Mouse (Mus musculus): ENCODE data around the gene Ly6g6f.
"Not testable (repeated sequence)": the region's sequence is repeated elsewhere in the genome, so short reads cannot be mapped to it uniquely, and the experiment has no call there.

The Ly6g6f gene

GRCm38 (mm10) chr17:35085208-35085865, at the start of gene Ly6g6f:
Ly6g6f (minus strand) TSS chr17:35085610.
- in situ Hi-C loops (cut with MboI; ENCODE audit: unreplicated experiment in 2 of 2): loop anchor here in 1 of 2 experiments (25.0 kb wide), 1 partner anchor 223 kb away; the partner anchor contains the start of genes Cfb, Nelfe and Skiv2l

DNA sequence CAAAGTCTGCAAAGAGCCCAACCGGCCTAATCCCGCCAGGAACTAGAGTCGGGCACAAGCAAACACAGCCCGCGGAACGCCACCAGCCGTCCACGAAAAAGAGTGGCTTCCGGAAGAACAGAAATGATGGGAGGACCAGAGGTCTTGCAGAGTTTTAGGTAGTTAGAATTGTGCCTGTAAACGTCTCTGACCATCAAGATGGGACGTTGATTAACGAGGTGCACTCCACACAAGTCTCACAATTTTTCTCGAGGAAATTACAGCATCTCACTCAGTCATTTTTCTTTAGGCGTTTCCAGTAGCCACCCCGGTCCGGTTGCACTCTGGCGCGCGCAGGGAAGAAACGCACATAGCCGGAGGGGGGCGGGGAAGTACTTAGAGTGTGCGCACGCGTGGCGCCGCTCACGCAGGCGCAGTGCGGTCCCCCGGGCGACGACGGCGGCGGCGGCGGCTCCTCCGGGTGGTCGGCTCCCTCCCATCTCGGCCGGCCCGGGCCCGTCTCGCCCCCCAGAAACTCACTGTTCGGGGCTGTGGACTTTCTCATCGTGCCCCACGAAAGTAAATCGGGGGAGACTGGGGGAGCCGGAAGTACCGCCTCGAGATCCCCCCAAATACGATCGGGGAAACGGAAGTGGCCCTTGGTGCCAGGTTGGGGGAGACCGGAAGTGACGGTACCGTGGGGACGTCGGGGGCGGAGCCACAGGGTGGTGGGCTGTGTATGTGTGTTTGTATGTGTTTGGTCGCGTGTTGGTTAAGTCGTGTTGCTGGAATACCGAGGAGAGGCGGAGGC, 49.6 kb upstream of the Ly6g6f start, which contains the start of gene Bag6:
Gene Bag6, plus strand, starts transcription at position 378 of the 790 bp plus-strand sequence.
- in situ Hi-C loops (cut with MboI; ENCODE audit: unreplicated experiment in 2 of 2): loop anchor here in 1 of 2 experiments (25.0 kb wide), 1 partner anchor 377 kb away; the partner anchor contains the start of genes Cchcr1, Pou5f1 and Tcf19

- in situ Hi-C loops (cut with MboI; ENCODE audit: unreplicated experiment in 2 of 2): loop anchor here in 1 of 2 experiments (25.0 kb wide), 1 partner anchor 379 kb away; the partner anchor contains the start of genes Cchcr1, Pou5f1 and Tcf19
Observed at GRCm38 (mm10) chr17:35133517-35133916, 48.1 kb upstream of the Ly6g6f start.

DNA sequence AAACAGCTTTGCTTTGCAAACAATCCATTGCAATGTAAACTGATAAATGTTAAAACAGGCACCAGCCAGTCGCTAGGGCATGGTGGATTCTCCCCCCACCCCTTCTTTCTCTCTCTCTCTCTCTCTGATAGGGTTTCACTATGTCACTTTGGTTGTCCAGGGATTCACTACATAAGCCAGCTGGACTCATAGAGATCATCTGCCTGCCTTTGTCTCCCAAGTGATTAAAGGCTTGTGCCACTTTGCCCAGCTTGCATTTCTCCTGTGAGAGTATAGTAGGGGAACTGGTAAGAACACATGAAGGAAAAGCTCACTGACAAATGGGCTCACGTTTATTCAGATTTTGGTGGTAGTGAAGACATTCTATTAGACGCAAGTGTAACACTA, 46.8 kb upstream of the Ly6g6f start:
- in situ Hi-C loops (cut with MboI; ENCODE audit: unreplicated experiment in 2 of 2): loop anchor here in 1 of 2 experiments (25.0 kb wide), 1 partner anchor 380 kb away; the partner anchor contains the start of genes Cchcr1, Pou5f1 and Tcf19

DNA sequence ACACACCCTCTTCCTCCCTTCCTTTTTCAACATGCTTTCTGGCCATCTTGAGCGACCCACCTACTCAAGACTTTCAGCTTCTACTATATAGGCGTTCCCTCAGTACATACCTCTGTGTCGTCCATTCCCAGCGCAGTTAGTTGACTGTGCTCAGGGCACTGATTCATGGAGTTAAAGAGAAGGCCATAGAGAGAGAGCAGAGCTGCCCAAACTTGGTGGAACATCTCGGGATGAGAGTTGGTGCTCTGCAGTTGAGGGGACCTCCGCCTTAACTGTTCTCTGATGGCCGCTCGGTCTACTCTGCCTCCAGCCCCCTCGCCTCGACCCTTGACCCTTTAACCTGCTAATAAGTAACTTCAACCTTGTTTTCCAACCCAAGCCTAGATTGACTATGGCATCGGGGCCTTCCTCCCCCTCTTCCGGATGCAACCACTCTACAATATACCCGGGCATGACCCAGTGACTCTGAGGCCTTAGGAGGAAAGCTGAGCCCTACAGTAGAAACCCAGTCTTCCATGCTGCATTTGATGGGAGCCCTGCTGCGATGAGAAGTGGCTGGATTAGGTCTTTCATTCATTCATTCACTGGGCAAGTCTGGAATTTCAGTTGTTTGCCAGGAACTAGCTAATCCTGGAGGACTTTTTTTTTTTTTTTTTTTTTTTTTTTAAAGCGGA, 46.2 kb upstream of the Ly6g6f start, which contains the start of gene Apom:
Gene Apom, minus strand, starts transcription at position 551 of the 674 bp plus-strand sequence.
- in situ Hi-C loops (cut with MboI; ENCODE audit: unreplicated experiment in 2 of 2): loop anchor here in 1 of 2 experiments (25.0 kb wide), 1 partner anchor 381 kb away; the partner anchor contains the start of genes Cchcr1, Pou5f1 and Tcf19

- in situ Hi-C loops (cut with MboI; ENCODE audit: unreplicated experiment in 2 of 2): loop anchor here in 1 of 2 experiments (25.0 kb wide), 1 partner anchor 381 kb away; the partner anchor contains the start of genes Cchcr1, Pou5f1 and Tcf19
Observed at GRCm38 (mm10) chr17:35131038-35131437, 45.6 kb upstream of the Ly6g6f start.

DNA sequence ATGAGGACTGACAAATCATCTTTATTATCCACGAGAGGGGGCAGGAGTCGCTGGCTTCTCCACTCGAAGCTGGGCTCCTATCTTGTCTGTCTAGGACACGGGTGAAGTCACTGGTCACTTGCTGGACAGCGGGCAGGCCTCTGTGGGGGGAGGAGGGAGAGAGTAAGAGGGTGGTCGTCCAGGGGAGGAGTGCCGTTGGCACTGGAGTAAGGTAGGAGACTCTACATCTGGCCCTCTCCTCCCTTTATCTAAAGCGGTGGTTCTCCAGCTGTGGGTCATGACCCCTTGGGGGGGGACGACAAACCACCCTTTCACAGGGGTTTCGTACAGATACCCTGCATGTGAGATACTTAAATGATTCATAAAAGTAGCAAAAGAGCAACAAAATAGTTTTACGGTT, 43.6 kb upstream of the Ly6g6f start:
- in situ Hi-C loops (cut with MboI; ENCODE audit: unreplicated experiment in 2 of 2): loop anchor here in 1 of 2 experiments (5.0 to 25.0 kb wide), 2 partner anchors 103 to 383 kb away; partner anchors contain the start of genes Atp6v1g2, Cchcr1, Pou5f1 and Tcf19

- in situ Hi-C loops (cut with MboI; ENCODE audit: unreplicated experiment in 2 of 2): loop anchor here in 1 of 2 experiments (5.0 to 25.0 kb wide), 2 partner anchors 105 to 385 kb away; partner anchors contain the start of genes Atp6v1g2, Cchcr1, Pou5f1 and Tcf19
Observed at GRCm38 (mm10) chr17:35127017-35127416, 41.6 kb upstream of the Ly6g6f start.

GRCm38 (mm10) chr17:35126206-35126611, 40.8 kb upstream of the Ly6g6f start, which contains the start of gene D17H6S53E:
D17H6S53E (plus strand) TSS chr17:35126373.
- in situ Hi-C loops (cut with MboI; ENCODE audit: unreplicated experiment in 2 of 2): loop anchor here in 1 of 2 experiments (5.0 to 25.0 kb wide), 2 partner anchors 106 to 386 kb away; partner anchors contain the start of genes Atp6v1g2, Cchcr1, Pou5f1 and Tcf19

GRCm38 (mm10) chr17:35125578-35125977, 40.2 kb upstream of the Ly6g6f start:
- in situ Hi-C loops (cut with MboI; ENCODE audit: unreplicated experiment in 2 of 2): loop anchor here in 1 of 2 experiments (5.0 to 25.0 kb wide), 2 partner anchors 107 to 387 kb away; partner anchors contain the start of genes Atp6v1g2, Cchcr1, Pou5f1 and Tcf19

DNA sequence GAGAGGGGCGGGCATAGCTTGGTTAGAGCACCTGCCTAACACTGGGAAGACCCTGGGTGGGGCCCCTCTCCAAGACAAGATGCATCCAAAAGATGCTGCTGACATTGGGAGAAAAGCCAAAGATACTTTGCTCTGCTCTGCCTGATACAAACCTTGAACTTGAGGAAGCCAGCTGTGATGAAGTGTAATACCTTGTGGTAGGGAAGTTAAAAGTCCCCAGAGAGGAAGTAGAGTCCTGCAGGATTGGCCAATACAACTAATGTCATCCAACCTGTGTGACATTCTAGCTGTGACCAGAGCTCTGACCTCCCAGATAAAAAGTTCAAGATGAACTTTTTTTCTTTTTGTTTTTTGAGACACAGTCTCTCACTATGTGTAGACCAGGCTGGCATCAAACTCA, 39.7 kb upstream of the Ly6g6f start:
- in situ Hi-C loops (cut with MboI; ENCODE audit: unreplicated experiment in 2 of 2): loop anchor here in 1 of 2 experiments (5.0 to 25.0 kb wide), 2 partner anchors 107 to 387 kb away; partner anchors contain the start of genes Atp6v1g2, Cchcr1, Pou5f1 and Tcf19

- in situ Hi-C loops (cut with MboI; ENCODE audit: unreplicated experiment in 2 of 2): not testable (repeated sequence)
Observed at GRCm38 (mm10) chr17:35124261-35124896, 39.0 kb upstream of the Ly6g6f start.

- in situ Hi-C loops (cut with MboI; ENCODE audit: unreplicated experiment in 2 of 2): not testable (repeated sequence)
Observed at GRCm38 (mm10) chr17:35123287-35123686, 37.9 kb upstream of the Ly6g6f start.

DNA sequence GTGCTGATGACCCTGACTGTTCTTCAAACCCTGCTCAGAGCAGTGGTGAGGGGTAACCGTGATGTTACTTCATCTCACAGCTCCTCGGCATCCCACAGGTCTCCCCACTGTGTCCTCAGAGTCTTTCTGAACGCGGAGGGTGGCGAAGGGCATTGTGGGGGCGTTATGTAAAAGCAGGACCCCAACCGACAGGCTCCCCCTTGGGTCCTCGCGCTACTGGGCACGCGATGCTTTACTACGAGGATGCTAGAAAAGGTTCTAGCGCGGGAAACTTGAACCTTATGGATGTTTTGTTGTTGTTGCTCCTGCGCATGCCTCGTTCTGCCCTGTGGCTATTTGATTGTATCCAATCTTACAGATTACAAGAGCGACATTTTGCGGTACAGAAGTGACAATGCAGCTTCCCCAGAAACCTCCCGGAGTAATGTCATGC, 36.5 kb upstream of the Ly6g6f start, which contains the start of gene Csnk2b:
Gene Csnk2b, minus strand, starts transcription at position 183 of the 433 bp plus-strand sequence.
- in situ Hi-C loops (cut with MboI; ENCODE audit: unreplicated experiment in 2 of 2): no loop called here

- in situ Hi-C loops (cut with MboI; ENCODE audit: unreplicated experiment in 2 of 2): no loop called here
Observed at GRCm38 (mm10) chr17:35121143-35121799, 35.9 kb upstream of the Ly6g6f start, which contains the start of gene Gpank1. Gpank1 (plus strand) TSS chr17:35121455.

- in situ Hi-C loops (cut with MboI; ENCODE audit: unreplicated experiment in 2 of 2): no loop called here
Observed at GRCm38 (mm10) chr17:35120745-35121142, 35.3 kb upstream of the Ly6g6f start.

- in situ Hi-C loops (cut with MboI; ENCODE audit: unreplicated experiment in 2 of 2): no loop called here
Observed at GRCm38 (mm10) chr17:35115046-35116019, 29.9 kb upstream of the Ly6g6f start, which contains the start of gene Ly6g5b. Ly6g5b (minus strand) TSS chr17:35115428.

All from v-Abl transformed pro-B cells (cell line).